Mouse (Mus musculus): ENCODE results near the gene Slc8a3.
A peak's percentile ranks its signal among the peaks of the same experiment; 100 is the strongest.

The Slc8a3 gene

GRCm38 (mm10) chr12:81182073-81182472 is 150.9 kb downstream of the Slc8a3 start:
- DNase-seq (ENCODE audit: low read depth), result no peak

DNA sequence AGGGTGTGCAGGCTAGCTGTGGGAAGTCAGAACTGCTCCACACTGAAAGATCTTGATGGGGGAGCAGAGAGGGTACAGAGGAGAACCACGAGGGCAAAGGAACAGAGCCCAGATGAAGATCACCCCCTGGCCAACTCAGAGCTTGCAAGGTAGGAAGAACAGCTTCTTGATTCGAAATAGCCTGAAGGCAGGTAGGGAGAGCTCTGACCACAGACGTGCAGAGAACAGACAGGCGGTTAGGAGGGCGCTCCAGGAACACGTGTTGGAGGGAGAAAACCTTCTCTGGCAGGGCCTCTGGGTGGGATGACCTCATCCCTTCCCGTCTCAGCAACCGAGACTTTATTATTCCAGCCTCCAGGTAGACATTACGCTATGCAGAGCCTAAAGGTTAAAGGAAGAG is 157.7 kb downstream of the Slc8a3 start:
- no peak for DNase-seq (ENCODE audit: low read depth)

DNA sequence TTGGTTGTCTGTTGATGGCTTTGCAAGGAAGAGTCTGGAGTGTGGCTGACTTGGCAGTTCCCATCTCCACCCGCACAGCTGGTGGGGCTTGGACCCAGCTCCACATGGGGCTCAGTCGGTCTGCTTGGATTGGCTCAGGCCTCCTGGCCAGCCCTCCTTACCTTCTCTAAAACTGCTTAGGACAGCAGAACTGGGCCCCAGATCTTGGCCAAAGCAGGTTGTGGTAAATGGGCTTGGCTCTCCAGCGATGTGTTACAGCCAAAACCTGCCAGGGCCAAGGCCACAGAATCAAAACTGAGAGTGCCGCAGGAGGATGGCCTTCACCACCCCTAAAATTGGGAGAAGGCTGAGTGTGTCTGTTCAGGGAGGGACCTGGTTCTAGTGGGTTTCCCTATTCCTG is 159.1 kb downstream of the Slc8a3 start:
- peak; percentile 52 for DNase-seq (ENCODE audit: low read depth)

GRCm38 (mm10) chr12:81173011-81173410 is 160.0 kb downstream of the Slc8a3 start:
- no peak for DNase-seq (ENCODE audit: low read depth)

- DNase-seq (ENCODE audit: low read depth), result no peak
Measured at GRCm38 (mm10) chr12:81170076-81170475, 162.9 kb downstream of the Slc8a3 start.

DNA sequence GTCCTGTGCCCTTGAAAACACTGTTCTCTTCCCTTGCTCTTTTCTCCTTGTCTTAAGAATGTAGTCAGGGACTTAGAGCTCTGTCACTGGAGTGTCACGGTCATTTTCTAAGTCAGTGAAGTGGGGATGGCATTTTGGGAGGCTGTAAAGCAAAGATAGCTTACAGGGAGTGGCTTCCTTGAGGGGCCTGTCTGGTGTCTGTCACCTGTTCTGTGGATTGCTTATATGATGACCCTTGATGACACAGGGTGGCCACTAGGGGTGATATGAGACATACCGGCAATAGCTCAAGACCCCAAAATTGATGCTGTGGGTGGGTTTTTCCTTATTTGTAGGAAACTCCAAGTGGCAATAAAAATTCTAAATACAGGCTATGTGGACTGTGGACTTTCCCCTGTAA is 164.5 kb downstream of the Slc8a3 start:
- DNase-seq (ENCODE audit: low read depth), result no peak

DNA sequence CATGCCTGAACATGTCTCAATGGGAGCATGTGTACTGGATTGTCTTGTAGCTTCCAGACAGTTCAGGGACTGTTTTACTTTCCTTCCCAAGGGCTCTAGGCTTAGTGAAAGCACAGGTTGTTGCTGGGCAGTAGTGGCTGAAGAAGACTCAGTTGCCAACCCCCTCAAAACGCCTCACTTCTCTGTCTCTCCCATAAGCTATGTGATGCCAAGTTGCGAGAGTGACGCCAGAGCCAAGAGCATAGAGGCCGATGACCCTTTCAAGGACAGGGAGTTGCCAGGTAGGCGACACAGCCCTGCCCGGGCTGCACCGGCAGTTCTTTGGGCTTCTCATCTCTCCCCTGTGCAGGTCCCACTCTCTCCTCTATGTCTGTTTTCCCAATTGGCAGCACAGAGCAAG is 164.9 kb downstream of the Slc8a3 start:
- no peak for DNase-seq (ENCODE audit: low read depth)

DNA sequence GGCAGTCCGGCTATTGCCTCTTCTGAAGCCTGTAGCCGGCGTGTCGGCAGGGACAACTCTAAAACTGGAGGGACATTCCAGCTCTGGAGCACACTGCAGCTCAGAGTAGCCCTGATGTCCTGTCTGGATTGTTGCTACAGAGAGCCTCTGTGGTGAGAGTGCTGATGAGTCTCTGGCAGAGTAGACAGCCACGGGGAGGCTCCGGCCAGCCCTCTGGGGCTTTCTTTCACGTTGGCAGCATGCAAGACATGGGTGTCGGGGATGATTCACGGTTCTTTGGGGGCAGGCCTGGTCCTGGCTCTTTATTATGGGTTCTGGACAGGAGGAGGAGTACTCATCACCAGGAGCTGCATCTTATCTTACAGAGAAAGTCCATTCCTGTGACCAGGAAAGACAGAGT is 165.8 kb downstream of the Slc8a3 start:
- no peak for DNase-seq (ENCODE audit: low read depth)

DNA sequence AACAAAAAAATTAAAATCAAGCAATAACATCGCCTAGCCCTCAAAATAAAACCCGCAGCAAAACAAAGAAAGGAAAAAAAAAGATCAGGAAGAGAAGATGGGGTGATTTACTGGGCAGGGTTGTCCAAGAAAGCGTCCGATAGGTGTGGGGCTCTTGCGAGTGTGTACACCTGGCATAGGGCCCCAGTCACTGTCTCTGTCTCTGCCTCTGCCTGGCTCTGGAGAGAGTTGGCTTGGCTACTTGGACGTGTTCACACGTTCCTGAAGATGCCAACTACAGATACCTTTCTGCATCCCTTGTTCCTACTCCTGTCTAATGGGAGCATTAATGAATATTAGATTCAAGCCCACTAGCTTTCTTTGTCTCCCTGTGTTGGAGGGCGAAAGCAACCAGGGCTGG is 166.4 kb downstream of the Slc8a3 start:
- no peak for DNase-seq (ENCODE audit: low read depth)

- DNase-seq (ENCODE audit: low read depth), result no peak
Measured at GRCm38 (mm10) chr12:81166092-81166491, 166.9 kb downstream of the Slc8a3 start.

GRCm38 (mm10) chr12:81163566-81163965 is 169.4 kb downstream of the Slc8a3 start:
- DNase-seq (ENCODE audit: low read depth), result no peak

DNA sequence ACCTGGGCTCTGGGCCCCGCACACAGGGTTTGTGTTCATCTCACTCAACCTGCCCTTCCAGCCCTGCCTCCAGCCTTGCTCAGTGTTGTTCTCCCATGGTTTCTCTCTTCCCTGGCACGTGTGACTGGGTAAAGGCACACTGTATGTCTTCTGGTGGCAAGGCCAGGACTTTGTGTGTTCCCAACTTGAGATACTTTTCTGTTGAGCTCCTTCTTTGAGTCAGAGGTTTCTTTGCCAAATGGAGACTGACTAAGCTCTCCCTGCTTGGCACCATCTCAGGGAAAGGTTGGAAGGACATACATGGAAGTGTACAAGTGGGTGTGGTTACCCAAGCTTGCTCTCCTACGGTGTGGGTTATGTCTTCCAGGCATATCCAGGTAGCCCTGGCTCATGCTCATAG is 169.8 kb downstream of the Slc8a3 start:
- peak; percentile 75 for DNase-seq (ENCODE audit: low read depth)

DNA sequence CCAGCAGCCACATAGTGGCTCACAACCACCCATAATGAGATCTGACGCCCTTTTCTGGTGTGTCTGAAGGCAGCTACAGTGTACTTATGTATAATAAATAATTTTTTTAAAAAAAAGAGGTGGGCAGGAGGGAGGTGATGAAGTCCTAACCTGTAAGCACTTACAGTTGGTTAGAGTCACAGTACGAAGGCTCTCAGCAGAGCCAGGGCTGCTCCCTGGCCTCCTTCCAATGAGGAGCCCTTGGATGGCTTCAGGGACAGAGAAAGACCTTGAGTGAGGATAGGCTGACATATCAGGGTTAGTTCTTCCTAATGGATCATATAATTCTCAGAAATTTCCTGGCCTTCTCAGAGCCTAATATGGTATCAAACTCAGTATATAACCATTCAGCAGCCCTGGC is 171.7 kb downstream of the Slc8a3 start:
- DNase-seq (ENCODE audit: low read depth), result no peak

DNA sequence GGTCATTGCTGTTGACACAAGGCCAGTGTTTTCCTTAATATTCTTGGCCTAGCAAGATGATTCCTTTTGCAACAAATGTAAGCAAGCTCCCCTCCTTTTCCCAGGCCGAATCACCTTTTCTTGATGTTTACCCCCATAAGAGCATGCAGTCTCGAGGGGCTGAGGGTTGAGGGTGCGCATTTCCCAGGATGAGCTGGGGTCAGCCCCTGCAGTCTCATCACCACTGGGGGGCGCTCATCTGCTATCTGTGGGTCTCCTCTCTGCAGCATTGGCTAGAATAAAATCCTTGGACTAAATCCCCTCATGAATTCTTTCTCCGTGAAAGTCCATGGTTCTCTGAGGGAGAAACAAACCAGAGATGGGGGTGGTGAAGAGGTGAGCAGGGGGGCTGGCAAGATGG is 172.1 kb downstream of the Slc8a3 start:
- DNase-seq (ENCODE audit: low read depth), result no peak

DNA sequence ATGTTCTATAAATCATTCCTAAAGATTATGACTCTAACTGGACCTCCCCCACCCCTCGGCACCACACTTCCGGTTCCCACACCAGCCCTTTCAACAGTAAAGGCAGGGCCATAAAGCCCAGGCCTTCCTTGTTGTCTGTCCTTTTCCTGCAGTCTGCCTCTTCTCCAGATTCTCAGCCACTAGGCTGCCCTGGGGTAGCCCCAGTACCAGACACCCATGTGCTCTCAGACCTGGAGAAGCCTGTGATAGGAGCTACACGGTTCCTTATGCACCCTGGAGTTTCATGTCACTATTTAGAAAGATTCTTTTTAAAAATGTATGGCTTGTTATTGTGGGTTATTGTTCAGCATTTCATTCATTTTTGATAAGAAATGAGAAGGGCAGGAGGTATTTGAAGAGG is 172.6 kb downstream of the Slc8a3 start:
- DNase-seq (ENCODE audit: low read depth), result no peak

GRCm38 (mm10) chr12:81159947-81160346 is 173.0 kb downstream of the Slc8a3 start:
- no peak for DNase-seq (ENCODE audit: low read depth)

DNA sequence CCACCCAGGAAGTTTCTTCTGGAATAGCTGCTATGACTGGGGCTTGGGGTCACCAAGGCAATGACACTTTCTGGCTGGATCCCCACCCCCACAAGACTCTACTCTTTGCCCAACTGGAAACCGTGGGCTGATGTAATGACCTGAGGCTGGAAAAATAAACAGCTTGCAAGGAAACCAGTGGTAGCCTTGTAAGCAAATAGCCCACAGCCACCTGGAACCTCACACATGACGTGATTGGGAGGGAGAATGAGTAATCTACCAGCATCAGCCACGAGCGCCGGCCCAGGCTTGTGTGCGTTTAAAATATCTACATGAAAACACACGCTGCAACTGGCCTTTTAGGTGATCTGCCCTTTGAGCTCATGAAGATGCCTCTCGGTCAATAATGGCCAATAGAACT is 176.1 kb downstream of the Slc8a3 start:
- no peak for DNase-seq (ENCODE audit: low read depth)

DNA sequence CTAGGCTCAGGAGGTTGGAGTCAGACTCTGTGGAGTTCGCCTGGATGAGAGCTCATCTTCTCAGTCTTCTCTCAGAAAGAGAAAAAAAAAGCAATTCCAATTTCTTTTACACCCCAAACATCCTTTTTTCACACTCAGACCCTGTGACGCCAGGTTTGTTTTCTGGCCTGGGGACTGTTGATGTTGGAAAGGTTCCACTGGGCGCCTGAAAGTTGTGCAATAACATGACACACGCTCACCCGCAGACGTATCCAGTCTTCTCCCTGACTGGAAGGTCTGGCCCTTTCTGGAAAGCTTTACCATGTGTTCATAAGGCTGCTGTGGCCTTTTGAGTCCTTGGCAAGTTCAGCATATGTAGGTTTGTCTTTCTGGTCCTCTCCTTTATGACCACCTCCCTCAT is 177.3 kb downstream of the Slc8a3 start:
- peak; percentile 89 for DNase-seq (ENCODE audit: low read depth)

DNA sequence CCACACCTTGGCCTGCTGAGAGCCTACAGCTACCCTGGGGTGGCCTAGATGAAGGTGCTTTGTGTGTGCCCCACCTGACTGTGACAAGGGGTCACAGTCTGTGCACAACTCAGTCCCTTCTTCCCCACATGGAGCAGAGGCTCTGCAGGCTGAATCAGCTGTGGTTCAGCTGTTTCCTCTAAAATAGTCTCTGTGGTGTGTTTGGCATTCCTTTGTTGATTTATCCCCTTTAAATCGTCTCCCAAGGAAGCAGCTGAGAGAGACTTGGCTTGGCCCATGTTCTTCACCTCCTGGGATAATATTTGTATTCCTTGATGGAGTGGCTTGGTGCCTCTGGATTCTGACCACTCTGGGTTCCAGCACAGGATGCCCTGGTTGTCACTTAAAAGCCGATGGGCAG is 180.9 kb downstream of the Slc8a3 start:
- DNase-seq (ENCODE audit: low read depth), result peak; percentile 60

DNA sequence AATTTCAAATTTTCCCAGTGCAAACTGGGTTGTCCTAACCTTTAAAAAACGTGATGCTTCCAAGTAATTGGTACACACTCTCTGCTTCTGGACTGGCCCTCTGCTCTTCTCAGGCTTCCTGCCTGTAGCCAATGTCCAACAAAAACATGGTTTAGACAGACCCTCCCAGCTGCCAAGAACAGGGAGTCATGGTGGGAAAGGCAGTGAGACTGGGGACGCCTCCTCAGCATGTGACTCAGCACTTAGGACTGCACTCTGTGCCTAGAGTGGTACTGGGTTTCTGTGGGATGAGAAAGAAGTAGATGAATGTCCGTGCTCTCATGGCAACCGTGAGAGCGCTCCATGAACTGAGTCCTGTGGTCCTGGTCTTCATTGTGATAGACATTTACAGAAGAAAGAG is 182.1 kb downstream of the Slc8a3 start:
- DNase-seq (ENCODE audit: low read depth), result peak; percentile 99

DNA sequence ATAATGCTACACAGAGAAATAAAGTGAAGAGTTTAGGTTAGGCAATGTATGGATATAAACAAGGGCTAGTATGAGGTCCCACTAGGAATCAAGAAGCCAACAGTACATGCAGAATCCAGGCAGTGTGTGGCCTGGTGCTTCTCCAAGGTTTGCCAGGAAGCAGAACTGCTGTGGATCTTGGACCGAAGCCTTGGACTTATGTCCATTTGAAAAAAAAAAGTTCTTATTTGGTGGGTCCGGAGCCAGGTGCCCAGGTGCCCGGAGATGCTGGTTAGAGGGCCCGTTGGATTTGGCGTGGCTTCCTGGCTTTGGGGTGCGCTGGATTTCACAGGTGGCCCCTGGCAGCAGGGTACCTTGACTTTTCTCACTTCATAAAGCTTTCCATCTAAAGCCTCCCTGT is 185.0 kb downstream of the Slc8a3 start:
- DNase-seq (ENCODE audit: low read depth), result no peak

Data from fibroblast of lung, adult 2 months (primary cell).